In genomic region chr4:119814185-119815132, GRCm38 (mm10) we compare ENCODE assay signal across 8 mouse cellular contexts.
DNase-seq lines count a peak whose midpoint lies in the region; ATAC-seq and TF ChIP-seq lines count a peak whose summit lies in the region.

No protein-coding gene starts in this region.

- TF ChIP-seq EP300 in lung, postnatal 0 days (IDR thresholded peaks at IDR 0.05) = no peak

- peak overlapping the region; percentile 66 for H3K4me3 ChIP-seq in liver, adult 2 months (ENCODE audit: insufficient read depth, low read depth, low read length)
- peak overlapping the region; percentile 47 to 61 for H3K4me3 ChIP-seq in heart, embryonic 14.5 days (ENCODE audit: control insufficient read depth in 1 of 2, insufficient read depth in 1 of 2, low read depth in 1 of 2, low read length in 2 of 2)
- peak overlapping the region; percentile 54 for H3K4me3 ChIP-seq in lung, postnatal 0 days (ENCODE audit: low read depth, low read length)

- H3K4me2 ChIP-seq in heart, embryonic 14.5 days (ENCODE audit: low read length) = peak overlapping the region; percentile 89
- H3K4me2 ChIP-seq in lung, postnatal 0 days (replicated peaks; ENCODE audit: low read depth, low read length) = peak overlapping the region; percentile 86

- no peak for DNase-seq in liver, adult 2 months (ENCODE audit: extremely low read depth, low read depth, low spot score)
- no peak for DNase-seq in liver
- peak; percentile 57 to 67 for DNase-seq in cerebellum, postnatal 36 days
- peak; percentile 44 to 81 for DNase-seq in layer of hippocampus, adult 18-20 months (ENCODE audit: low spot score in 2 of 2)
- DNase-seq in lung, postnatal 0 days (ENCODE audit: low spot score) = peak; percentile 66
- DNase-seq in right cerebral cortex, postnatal 36 days (ENCODE audit: low spot score in 2 of 2) = peak; percentile 47 to 49
- DNase-seq in urinary bladder, postnatal 4 days (ENCODE audit: low spot score in 2 of 2) = no peak

- WGBS in liver, adult 2 months = 8% methylated on average over 47 of the region's 47 CpGs
- WGBS in heart, embryonic 14.5 days = 2% methylated on average over 47 of the region's 47 CpGs
- 3% methylated on average over 47 of the region's 47 CpGs for WGBS in lung, postnatal 0 days

- TF ChIP-seq POLR2A in liver, adult 2 months (IDR thresholded peaks at IDR 0.05; ENCODE audit: extremely low read depth, insufficient read depth, low read length) = no peak

- H3K27me3 ChIP-seq in liver, adult 2 months (ENCODE audit: control insufficient read depth, insufficient read depth, low read length) = peaks cover 9% of the 10 kb centered on the region; the same call in 1 of the 2 replicates
- H3K27me3 ChIP-seq in heart, embryonic 14.5 days (ENCODE audit: control insufficient read depth, insufficient read depth, low read length) = no peaks in the 10 kb centered on the region
- H3K27me3 ChIP-seq in lung, postnatal 0 days (replicated peaks; ENCODE audit: insufficient read depth, low read length) = no peaks in the 10 kb centered on the region

- H3K36me3 ChIP-seq in liver, adult 2 months (ENCODE audit: control insufficient read depth, insufficient read depth, low read length) = no peaks in the 10 kb centered on the region
- no peaks in the 10 kb centered on the region for H3K36me3 ChIP-seq in heart, embryonic 14.5 days (ENCODE audit: control insufficient read depth, insufficient read depth, low read length)
- no peaks in the 10 kb centered on the region for H3K36me3 ChIP-seq in lung, postnatal 0 days (ENCODE audit: insufficient read depth, low read length)

- no peak overlapping the region; the same call in 1 of the 2 replicates for H3K27ac ChIP-seq in liver, adult 2 months (replicated peaks; ENCODE audit: insufficient read depth, low read depth, low read length)
- no peak overlapping the region for H3K27ac ChIP-seq in heart, embryonic 14.5 days (replicated peaks in 1 of 2; ENCODE audit: control insufficient read depth in 1 of 2, insufficient read depth in 1 of 2, low read depth in 2 of 2, low read length in 2 of 2)
- peak overlapping the region; percentile 68 for H3K27ac ChIP-seq in lung, postnatal 0 days (ENCODE audit: low read length)

- no peak for TF ChIP-seq CTCF in liver, adult 2 months (IDR thresholded peaks at IDR 0.05; ENCODE audit: low read depth, low read length)
- no peak; the same call in 1 of the 2 replicates for TF ChIP-seq CTCF in lung, postnatal 0 days (IDR thresholded peaks at IDR 0.05)

- 0 out of 2 replicates have a peak, but pooled peaks cover 1% of the 10 kb centered on the region for H3K4me1 ChIP-seq in liver, adult 2 months (ENCODE audit: control insufficient read depth, insufficient read depth, low read length)
- H3K4me1 ChIP-seq in heart, embryonic 14.5 days (ENCODE audit: control insufficient read depth in 2 of 2, insufficient read depth in 2 of 2, low read length in 2 of 2) = peaks cover 13 to 35% of the 10 kb centered on the region in 2 experiments
- H3K4me1 ChIP-seq in lung, postnatal 0 days (ENCODE audit: insufficient read depth, low read depth, low read length) = peaks cover 24% of the 10 kb centered on the region

- no peak for ATAC-seq in heart, embryonic 14.5 days (ENCODE audit: insufficient number of reproducible peaks, insufficient read depth, low FRiP score, low read depth)
- peak; percentile 15; the same call in 1 of the 2 replicates for ATAC-seq in lung, postnatal 0 days

- peaks cover 4% of the 10 kb centered on the region; the same call in 1 of the 2 replicates for H3K79me2 ChIP-seq in liver, adult 2 months (ENCODE audit: control insufficient read depth, insufficient read depth, low read length)

- H3K9ac ChIP-seq in liver, adult 2 months (ENCODE audit: low read depth, low read length) = peak overlapping the region; percentile 68
- H3K9ac ChIP-seq in heart, embryonic 14.5 days (ENCODE audit: low read length) = peak overlapping the region; percentile 68
- H3K9ac ChIP-seq in lung, postnatal 0 days (replicated peaks; ENCODE audit: low read depth) = peak overlapping the region; percentile 54

- no peaks in the 10 kb centered on the region for H3K9me3 ChIP-seq in heart, embryonic 14.5 days (ENCODE audit: control insufficient read depth, low read length)
- H3K9me3 ChIP-seq in lung, postnatal 0 days (ENCODE audit: low read length) = no peaks in the 10 kb centered on the region

Comparison
In these comparisons a context has a peak if more than half of its experiments do, and no peak if none do; other contexts are left out.
1. DNase-seq: peak in cerebellum, postnatal 36 days (2 of 2), layer of hippocampus, adult 18-20 months (2 of 2), lung, postnatal 0 days (single experiment) and right cerebral cortex, postnatal 36 days (2 of 2); none in liver, adult 2 months (single experiment), liver (single experiment) and urinary bladder, postnatal 4 days (0 of 2).
2. Peak in every context shown above with its lines, with median percentiles within 50 percentile points of each other: H3K4me3 ChIP-seq and H3K9ac ChIP-seq.